Mouse (Mus musculus): Measurements from ENCODE around the gene Rgs9. TPM values are rescaled to one million over a fixed set of nuclear protein-coding genes. Genes with fewer than 3 reads are reported as not detected.

The Rgs9 gene
- total RNA-seq (2023), result 6.8 and 7.5 TPM in 2 replicates

GRCm38 (mm10) chr11:109297710-109298375 is at the start of gene Rgs9:
TSS of gene Rgs9 (minus strand) at chr11:109298129.

Other genes with a start within 250 kb of the Rgs9 start
- gene E030025P04Rik, start 153.8 kb downstream of the Rgs9 start, total RNA-seq (2023), result not detected in 2 replicates
- gene Gna13, start 64.7 kb upstream of the Rgs9 start, total RNA-seq (2023), result 99.3 and 137 TPM in 2 replicates
- gene 9930022D16Rik, start 115.8 kb upstream of the Rgs9 start, total RNA-seq (2023), result 0.18 and 0.38 TPM in 2 replicates
- 14.2 and 15.7 TPM in 2 replicates for gene Amz2, start 127.8 kb upstream of the Rgs9 start, total RNA-seq (2023)
- gene Arsg, start 175.2 kb upstream of the Rgs9 start, total RNA-seq (2023), result 44.8 and 65.3 TPM in 2 replicates
- 67.6 and 85.6 TPM in 2 replicates for gene Slc16a6, start 175.5 kb upstream of the Rgs9 start, total RNA-seq (2023)

All from neutrophil, adult 65 days (primary cell).